In genomic region chr2:169019037-169019436, GRCm38 (mm10) we compare ENCODE assay signal across 19 mouse cellular contexts.
DNase-seq lines count a peak whose midpoint lies in the region; ATAC-seq and TF ChIP-seq lines count a peak whose summit lies in the region.
"Had no signal": no experiment of that assay in that cellular context is flagged by ENCODE, and none has a peak within 500 bp of the region (broad histone marks: within the 10 kb centered on the region; RNA-seq: fewer than 3 reads in every experiment).

No protein-coding gene starts in this region.

- no peak overlapping the region for H3K4me2 ChIP-seq in midbrain, embryonic 11.5 days
- H3K4me2 ChIP-seq in midbrain, postnatal 0 days (ENCODE audit: low read depth, low read length, poor library complexity, severe bottlenecking), result no peak overlapping the region

- WGBS in midbrain, embryonic 11.5 days, result 74% methylated on average over 3 of the region's 3 CpGs
- 78% methylated on average over 3 of the region's 3 CpGs for WGBS in midbrain, postnatal 0 days

- no peak for TF ChIP-seq CTCF in midbrain, postnatal 0 days (IDR thresholded peaks at IDR 0.05)

- intact Hi-C loops in heart, postnatal 25 days (cut with DNase I), result no loop called here

- H3K9ac ChIP-seq in midbrain, embryonic 11.5 days (ENCODE audit: low read length), result no peak overlapping the region
- H3K9ac ChIP-seq in midbrain, postnatal 0 days (replicated peaks; ENCODE audit: low read length, poor library complexity, severe bottlenecking), result no peak overlapping the region

- peak; percentile 54 for DNase-seq in heart, adult 11 months
- no peak for DNase-seq in heart, postnatal 25 days (ENCODE audit: low spot score)
- DNase-seq in midbrain, embryonic 11.5 days (ENCODE audit: low spot score, missing footprints), result peak; percentile 67
- no peak for DNase-seq in midbrain, postnatal 0 days (ENCODE audit: low spot score)
- DNase-seq: adrenal gland, adult 2 months; adrenal gland, adult 8-10 months; adrenal gland, postnatal 10 days; adrenal gland, postnatal 14 days; adrenal gland, postnatal 25 days; adrenal gland, postnatal 36 days; B cell, adult 2 months; cerebellum, adult 11 months; cerebellum, adult 11-12 months; cerebellum, adult 18-20 months had no signal

- no peak overlapping the region for H3K27ac ChIP-seq in midbrain, embryonic 11.5 days (ENCODE audit: low read depth, low read length)
- H3K27ac ChIP-seq in midbrain, postnatal 0 days (ENCODE audit: low read depth, low read length), result no peak overlapping the region

- H3K4me1 ChIP-seq in midbrain, embryonic 11.5 days (ENCODE audit: control insufficient read depth, insufficient read depth, low read length), result no peaks in the 10 kb centered on the region
- no peaks in the 10 kb centered on the region for H3K4me1 ChIP-seq in midbrain, postnatal 0 days (ENCODE audit: insufficient read depth, low read length)

- no peaks in the 10 kb centered on the region for H3K9me3 ChIP-seq in midbrain, embryonic 11.5 days (ENCODE audit: control insufficient read depth, low read length)
- H3K9me3 ChIP-seq in midbrain, postnatal 0 days (ENCODE audit: low read length), result no peaks in the 10 kb centered on the region

- H3K4me3 ChIP-seq in midbrain, embryonic 11.5 days (ENCODE audit: low read depth, low read length), result no peak overlapping the region
- no peak overlapping the region for H3K4me3 ChIP-seq in midbrain, postnatal 0 days (ENCODE audit: low read depth, low read length)

- no peak for ATAC-seq in midbrain, embryonic 11.5 days (ENCODE audit: low FRiP score)
- ATAC-seq in midbrain, postnatal 0 days (ENCODE audit: low FRiP score), result no peak
- ATAC-seq: activated CD4-positive, CD25-positive, alpha-beta regulatory T cell, adult 4 months; CD4-positive, CD25-positive, alpha-beta regulatory T cell, adult 4 months; Patski had no signal

- no peaks in the 10 kb centered on the region for H3K27me3 ChIP-seq in midbrain, embryonic 11.5 days (ENCODE audit: control insufficient read depth, insufficient read depth, low read length)
- H3K27me3 ChIP-seq in midbrain, postnatal 0 days (ENCODE audit: insufficient read depth, low read length), result no peaks in the 10 kb centered on the region
- H3K27me3 ChIP-seq: CH12.LX had no signal

- H3K36me3 ChIP-seq in midbrain, embryonic 11.5 days (ENCODE audit: control insufficient read depth, insufficient read depth, low read length), result no peaks in the 10 kb centered on the region
- H3K36me3 ChIP-seq in midbrain, postnatal 0 days (ENCODE audit: insufficient read depth, low read length), result no peaks in the 10 kb centered on the region
- H3K36me3 ChIP-seq: G1E had no signal

Comparison
In these comparisons a context has a peak if more than half of its experiments do, and no peak if none do; other contexts are left out.
1. DNase-seq: peak in heart, adult 11 months (single experiment) and midbrain, embryonic 11.5 days (single experiment); none in heart, postnatal 25 days (single experiment) and midbrain, postnatal 0 days (single experiment).